Mouse (Mus musculus): ENCODE measurements around the gene Fryl.
"Not testable (repeated sequence)": the region's sequence is repeated elsewhere in the genome, so short reads cannot be mapped to it uniquely, and the experiment has no call there.

Fryl gene

DNA sequence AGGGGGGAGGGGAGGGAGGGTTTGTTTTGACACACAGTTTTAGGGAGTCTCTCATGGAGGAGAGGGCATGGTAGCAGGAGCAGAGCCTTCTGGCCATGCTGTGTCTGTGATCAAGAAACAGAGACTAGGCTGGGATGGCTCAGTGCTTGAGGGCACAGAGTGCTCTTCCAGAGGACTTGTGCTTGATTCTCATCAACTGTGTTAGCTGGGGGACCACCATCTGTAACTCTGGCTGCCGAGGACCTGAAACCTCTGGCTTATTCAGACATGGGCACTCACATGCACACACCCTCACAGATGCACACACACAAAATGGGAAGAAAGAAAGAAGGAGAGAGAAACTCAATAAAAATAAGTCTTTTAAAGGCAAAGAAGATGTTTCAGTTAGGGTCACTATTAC, 257.9 kb downstream of the Fryl start:
- DNase-seq = not testable (repeated sequence)

- DNase-seq = no peak
Observed at GRCm38 (mm10) chr5:72995379-72995778, 261.0 kb downstream of the Fryl start.

DNA sequence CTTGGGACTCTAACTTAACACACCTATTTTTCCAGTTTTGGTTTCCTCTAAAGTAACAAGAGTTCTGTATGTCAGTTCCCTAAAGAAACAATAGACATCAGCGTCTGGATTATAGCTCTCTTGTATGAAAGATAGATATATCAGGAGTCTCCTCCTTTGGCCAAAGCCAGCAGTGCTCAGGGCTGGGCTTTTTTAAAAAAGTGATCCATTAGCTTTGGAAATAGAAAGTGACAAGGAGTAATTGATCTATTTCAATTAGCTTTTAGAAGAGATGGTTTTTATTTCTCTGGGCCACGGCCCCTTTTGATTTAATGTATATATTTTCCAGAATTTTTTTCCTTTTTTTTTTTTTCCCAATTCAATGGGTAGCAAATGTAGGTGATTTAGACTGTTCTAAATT, 261.5 kb downstream of the Fryl start:
- no peak for DNase-seq

- DNase-seq = no peak
Observed at GRCm38 (mm10) chr5:72994424-72994823, 262.0 kb downstream of the Fryl start.

GRCm38 (mm10) chr5:72992474-72992873, 263.9 kb downstream of the Fryl start:
- DNase-seq = no peak

DNA sequence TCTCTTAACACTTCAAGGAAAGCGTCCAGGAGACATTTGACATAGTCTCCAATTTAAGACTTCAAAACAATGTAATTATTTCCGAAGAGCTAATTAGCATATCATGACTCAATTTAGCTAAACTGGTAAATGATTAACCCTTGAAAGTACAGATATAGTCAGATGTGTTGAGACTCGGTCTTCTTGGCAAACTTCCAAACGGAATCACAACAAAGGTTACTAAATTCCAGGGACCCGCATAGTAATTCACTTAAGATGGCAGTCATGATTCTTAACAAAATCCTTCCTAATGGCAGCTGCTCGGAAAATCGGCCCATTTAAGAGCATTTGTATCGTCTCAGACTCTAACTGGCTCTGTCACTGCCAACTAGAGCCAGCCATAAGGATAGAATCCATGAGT, 266.7 kb downstream of the Fryl start:
- no peak for DNase-seq

DNA sequence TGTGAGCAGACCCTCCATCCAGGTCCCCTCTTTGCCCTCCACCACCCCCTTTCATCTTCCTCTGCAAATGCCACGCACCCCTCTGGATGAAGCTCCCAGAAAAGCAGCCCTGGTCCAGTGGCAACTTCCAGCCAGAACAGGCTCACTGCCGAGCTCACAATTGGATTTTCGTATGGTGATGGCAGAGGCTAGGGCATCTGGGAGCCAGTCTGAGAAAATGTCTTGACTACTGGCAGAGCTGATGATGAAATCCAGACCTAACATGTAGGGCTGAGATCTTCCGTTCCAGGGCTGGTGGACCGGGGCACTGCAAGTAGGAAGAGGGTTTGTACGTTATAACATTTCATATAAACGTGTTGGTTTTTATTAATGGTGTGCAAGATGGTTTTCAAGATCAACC, 268.6 kb downstream of the Fryl start:
- DNase-seq = no peak

- DNase-seq = peak; percentile 42
Observed at GRCm38 (mm10) chr5:72984091-72984490, 272.3 kb downstream of the Fryl start.

GRCm38 (mm10) chr5:72976539-72976938, 279.9 kb downstream of the Fryl start:
- no peak for DNase-seq

- no peak for DNase-seq
Observed at GRCm38 (mm10) chr5:72975996-72976395, 280.4 kb downstream of the Fryl start.

DNA sequence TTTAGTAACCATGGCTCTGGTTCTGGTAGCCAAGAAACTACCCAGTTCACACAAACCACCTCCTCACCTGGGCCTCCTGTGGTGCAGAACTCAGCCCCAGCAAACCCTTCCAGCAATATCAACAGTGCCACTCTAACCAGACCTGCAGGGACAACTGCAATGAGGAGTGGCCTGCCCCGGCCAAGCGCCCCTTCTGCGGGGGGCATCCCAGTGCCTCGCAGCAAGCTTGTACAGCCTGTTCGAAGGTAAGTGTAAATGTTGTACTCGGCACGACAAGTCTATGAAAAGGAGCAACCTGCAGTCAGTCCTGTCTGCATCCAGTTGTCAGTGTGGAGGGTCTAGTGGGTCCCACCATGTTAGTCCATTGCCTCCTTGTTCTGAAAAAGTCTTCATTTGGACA, 281.8 kb downstream of the Fryl start, which contains the start of gene Gm10135:
Gm10135 (minus strand) TSS at position 101 of the 400 bp plus-strand sequence.
- no peak for DNase-seq

GRCm38 (mm10) chr5:72972934-72973333, 283.5 kb downstream of the Fryl start:
- no peak for DNase-seq

DNA sequence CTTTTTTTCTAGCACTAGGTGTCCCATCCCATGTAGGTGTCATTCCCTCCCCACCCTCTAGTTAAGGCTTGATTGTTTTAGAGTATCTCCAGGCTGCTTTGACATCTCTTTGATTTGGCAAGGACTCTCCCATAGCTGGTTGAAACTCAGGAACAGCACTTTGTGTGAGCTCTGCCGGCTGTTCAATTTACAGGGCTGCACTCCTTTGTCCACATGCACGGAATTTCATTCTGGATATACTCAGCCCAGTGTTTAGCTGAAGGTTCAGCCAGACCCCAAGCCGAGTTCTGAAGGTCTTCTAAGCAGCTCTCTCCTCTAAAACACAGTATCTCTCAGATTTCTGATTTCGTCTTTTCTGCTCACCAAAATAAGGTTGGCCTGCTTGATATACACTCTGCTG, 284.0 kb downstream of the Fryl start:
- DNase-seq = no peak

All from kidney, adult 9 months (tissue).